Mouse (Mus musculus) CD4-positive helper T cell, adult 2 months (primary cell): Measurements from ENCODE around the gene Galnt7.
A peak's percentile ranks its signal among the peaks of the same experiment; 100 is the strongest.
"Not testable (repeated sequence)": the region's sequence is repeated elsewhere in the genome, so short reads cannot be mapped to it uniquely, and the experiment has no call there.

ENCODE experiments used
- DNase-seq: peaks from one replicate; pipeline ENCODE4 v3.0.0-alpha.2; 2012; ENCODE audit warnings: low read depth, missing footprints, low spot score

Galnt7 gene

GRCm38 (mm10) chr8:57540110-57540838 lies 112.6 kb downstream of the Galnt7 start:
- DNase-seq, result peak; percentile 61

DNA sequence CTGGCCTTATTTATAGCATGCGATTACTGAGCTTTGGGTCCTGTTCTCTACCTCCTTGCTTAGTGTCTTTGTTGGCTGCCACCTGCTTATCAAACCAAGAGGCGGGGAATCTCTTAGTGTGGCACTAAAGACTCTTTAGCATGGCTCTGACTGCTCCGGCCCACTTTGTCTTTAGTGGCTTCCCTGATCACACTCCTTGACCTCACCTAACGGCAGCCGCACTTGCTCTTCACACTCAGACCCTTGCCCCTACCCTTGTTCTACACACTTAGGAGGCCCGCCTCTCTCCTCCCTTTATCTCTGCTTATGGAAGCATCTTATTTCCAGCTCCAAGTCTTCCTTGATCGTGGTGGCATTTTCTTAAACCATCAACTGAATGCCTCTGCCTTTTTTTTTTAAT lies 114.2 kb downstream of the Galnt7 start:
- no peak for DNase-seq

GRCm38 (mm10) chr8:57536167-57536566 lies 116.7 kb downstream of the Galnt7 start:
- no peak for DNase-seq

- no peak for DNase-seq
Measured at GRCm38 (mm10) chr8:57534495-57534894, 118.3 kb downstream of the Galnt7 start.

GRCm38 (mm10) chr8:57533106-57533505 lies 119.7 kb downstream of the Galnt7 start:
- no peak for DNase-seq

- peak; percentile 18 for DNase-seq
Measured at GRCm38 (mm10) chr8:57532223-57532622, 120.6 kb downstream of the Galnt7 start.

- DNase-seq, result peak; percentile 80
Measured at GRCm38 (mm10) chr8:57530666-57531349, 122.0 kb downstream of the Galnt7 start.

DNA sequence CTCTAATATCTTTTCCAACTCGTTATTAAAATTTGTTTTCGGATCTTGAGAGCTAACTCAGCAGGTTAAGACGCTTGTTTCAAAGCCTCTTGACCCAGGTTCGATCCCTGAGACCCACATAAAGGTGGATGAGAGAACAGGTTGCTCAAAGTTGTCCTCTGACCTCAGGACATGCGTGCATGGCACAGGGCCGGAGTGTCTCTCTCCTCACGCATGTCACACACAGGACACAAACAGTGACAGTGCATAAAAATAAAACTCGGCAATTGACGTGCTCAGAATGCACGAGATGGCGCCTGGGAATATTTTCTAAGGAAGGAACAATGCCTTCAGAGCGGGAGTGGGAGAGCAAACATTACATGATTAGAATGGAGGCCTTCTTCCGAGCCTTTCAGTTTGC lies 122.6 kb downstream of the Galnt7 start:
- no peak for DNase-seq

GRCm38 (mm10) chr8:57528036-57528435 lies 124.8 kb downstream of the Galnt7 start:
- DNase-seq, result no peak

GRCm38 (mm10) chr8:57520186-57520786 lies 132.5 kb downstream of the Galnt7 start:
- no peak for DNase-seq

- no peak for DNase-seq
Measured at GRCm38 (mm10) chr8:57517723-57518122, 135.1 kb downstream of the Galnt7 start.

- DNase-seq, result not testable (repeated sequence)
Measured at GRCm38 (mm10) chr8:57516685-57517084, 136.1 kb downstream of the Galnt7 start.

DNA sequence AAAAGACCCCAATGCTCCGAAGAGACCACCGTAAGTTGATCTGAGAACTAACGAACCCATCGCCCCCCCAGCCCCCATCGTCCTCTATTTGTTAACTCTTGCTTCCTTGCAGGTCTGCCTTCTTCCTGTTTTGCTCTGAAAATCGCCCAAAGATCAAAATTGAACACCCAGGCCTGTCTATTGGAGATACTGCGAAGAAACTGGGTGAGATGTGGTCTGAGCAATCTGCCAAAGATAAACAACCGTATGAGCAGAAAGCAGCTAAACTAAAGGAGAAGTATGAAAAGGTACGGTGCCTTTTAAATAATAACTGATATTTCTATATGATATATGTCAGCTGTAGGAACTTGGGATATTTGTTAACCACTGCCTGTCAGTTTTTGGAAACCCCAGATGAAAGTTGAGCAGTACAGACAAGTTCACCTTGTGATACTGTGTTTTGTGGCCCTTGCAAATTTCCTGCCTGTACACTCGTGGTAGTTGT lies 139.6 kb downstream of the Galnt7 start:
- peak; percentile 29 for DNase-seq

DNA sequence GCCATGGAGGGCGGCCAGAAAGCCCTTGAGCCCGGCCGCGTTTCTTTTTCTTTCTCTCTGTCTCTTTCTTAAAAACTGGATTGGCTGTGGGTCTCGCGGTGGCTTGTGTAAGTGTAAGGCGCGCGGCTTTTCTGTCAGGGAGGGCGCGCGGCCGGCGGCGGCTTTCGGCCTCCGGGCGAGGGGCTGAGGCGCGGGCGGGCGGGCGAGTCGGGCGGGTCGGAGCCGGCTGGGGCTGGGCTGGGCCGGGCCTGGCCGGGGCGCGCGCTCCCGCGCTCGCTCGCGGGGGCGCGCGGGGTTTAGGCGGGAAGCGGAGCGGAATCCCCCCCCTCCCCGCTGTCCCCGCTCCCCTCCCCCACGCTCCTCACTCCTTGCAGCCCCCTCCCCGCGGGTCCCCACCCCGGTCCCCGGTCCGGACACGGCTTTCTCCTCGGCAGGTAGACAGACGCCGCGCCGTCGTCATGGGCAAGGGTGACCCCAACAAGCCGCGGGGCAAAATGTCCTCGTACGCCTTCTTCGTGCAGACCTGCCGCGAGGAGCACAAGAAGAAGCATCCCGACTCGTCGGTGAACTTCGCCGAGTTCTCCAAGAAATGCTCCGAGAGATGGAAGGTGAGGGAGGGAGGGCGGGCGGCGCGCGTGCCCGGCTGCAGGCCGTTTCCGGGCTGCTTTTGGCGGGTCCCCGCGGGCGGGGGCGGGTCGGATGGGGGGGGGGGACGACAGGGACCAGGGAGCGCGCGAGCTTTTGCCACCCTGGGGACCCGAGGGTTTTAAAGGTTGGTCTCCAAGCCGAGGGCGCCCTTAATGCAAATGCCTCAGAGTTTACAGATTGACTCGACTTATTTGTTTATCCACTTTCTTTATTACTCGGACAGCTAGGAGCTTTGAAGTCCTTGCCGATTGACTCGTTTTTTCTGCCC lies 140.4 kb downstream of the Galnt7 start:
- DNase-seq, result peak; percentile 66

- DNase-seq, result peak; percentile 99
Measured at GRCm38 (mm10) chr8:57511316-57512118, 141.3 kb downstream of the Galnt7 start, which contains the start of gene Hmgb2. TSS of gene Hmgb2 (plus strand) at chr8:57511907.

- DNase-seq, result no peak
Measured at GRCm38 (mm10) chr8:57510791-57511315, 142.0 kb downstream of the Galnt7 start.

GRCm38 (mm10) chr8:57508657-57509056 lies 144.2 kb downstream of the Galnt7 start:
- DNase-seq, result no peak

DNA sequence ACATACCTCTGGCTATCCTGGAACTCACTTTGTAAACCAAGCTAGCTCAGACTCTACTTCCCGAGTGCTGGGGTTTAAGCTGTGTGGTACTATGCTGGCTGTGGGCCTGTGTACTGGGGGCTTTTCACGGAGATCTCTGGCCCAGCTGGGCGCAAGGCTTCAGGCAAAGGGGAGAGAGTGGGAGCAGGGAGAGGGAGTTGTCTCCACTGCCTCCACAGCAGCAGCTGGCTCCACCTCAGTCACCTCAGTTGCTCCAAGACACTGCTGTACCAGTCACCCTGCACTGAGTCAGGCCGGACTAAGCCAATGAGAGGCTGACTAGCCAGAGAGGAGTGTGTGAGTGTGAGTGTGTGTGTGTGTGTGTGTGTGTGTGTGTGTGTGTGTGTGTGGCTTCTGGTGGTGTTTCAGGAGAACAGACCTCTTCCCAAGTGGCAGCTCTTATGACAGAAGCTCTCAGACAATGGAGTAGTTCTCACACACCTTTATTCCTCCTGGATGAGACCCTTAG lies 145.2 kb downstream of the Galnt7 start:
- DNase-seq, result no peak

- DNase-seq, result not testable (repeated sequence)
Measured at GRCm38 (mm10) chr8:57505500-57505899, 147.3 kb downstream of the Galnt7 start.

DNA sequence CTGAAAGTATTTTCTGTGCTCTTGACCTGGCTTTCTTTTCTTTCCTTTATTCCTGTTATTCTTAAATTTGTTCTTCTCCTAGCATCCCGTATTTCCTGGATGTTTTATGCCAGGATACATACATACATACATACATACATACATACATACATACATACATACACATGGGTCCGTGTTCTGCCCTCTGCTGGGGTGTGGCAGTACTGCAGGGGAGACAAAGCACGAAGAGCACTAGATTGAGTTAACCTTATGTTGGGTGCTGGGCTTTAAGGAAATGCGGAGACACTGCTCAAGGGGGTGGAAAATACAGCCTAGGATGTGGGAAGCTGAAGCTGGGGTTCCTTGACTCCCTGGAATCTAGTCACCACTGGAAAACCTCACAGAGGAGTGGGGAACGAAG lies 149.2 kb downstream of the Galnt7 start:
- peak; percentile 80 for DNase-seq
